In genomic region chr10:11044455-11045106, GRCm38 (mm10) we compare ENCODE assay signal across 13 mouse cellular contexts. TPM values are rescaled to one million over a fixed set of nuclear protein-coding genes. Genes with fewer than 3 reads are reported as not detected.
DNase-seq lines count a peak whose midpoint lies in the region; ATAC-seq lines count a peak whose summit lies in the region.
"Had no signal": no experiment of that assay in that cellular context is flagged by ENCODE, and none has a peak within 500 bp of the region (broad histone marks: within the 10 kb centered on the region; RNA-seq: fewer than 3 reads in every experiment).

No protein-coding gene starts in this region.

- no peak overlapping the region for H3K4me3 ChIP-seq in forebrain, embryonic 13.5 days
- H3K4me3 ChIP-seq in forebrain, embryonic 10.5 days: no peak overlapping the region
- H3K4me3 ChIP-seq in midbrain, embryonic 12.5 days: no peak overlapping the region
- H3K4me3 ChIP-seq in midbrain, embryonic 10.5 days: no peak overlapping the region
- H3K4me3 ChIP-seq in forebrain, embryonic 14.5 days (ENCODE audit: low read depth, low read length): no peak overlapping the region
- H3K4me3 ChIP-seq: embryonic facial prominence, embryonic 13.5 days; hindbrain, embryonic 13.5 days had no signal

- no peaks in the 10 kb centered on the region for H3K27me3 ChIP-seq in forebrain, embryonic 13.5 days
- H3K27me3 ChIP-seq in forebrain, embryonic 10.5 days (ENCODE audit: poor library complexity, severe bottlenecking): no peaks in the 10 kb centered on the region
- H3K27me3 ChIP-seq in midbrain, embryonic 12.5 days: no peaks in the 10 kb centered on the region
- no peaks in the 10 kb centered on the region for H3K27me3 ChIP-seq in midbrain, embryonic 10.5 days (ENCODE audit: low read depth, poor library complexity, severe bottlenecking)
- H3K27me3 ChIP-seq in forebrain, embryonic 14.5 days (replicated peaks; ENCODE audit: control insufficient read depth, insufficient read depth, low read length): no peaks in the 10 kb centered on the region
- H3K27me3 ChIP-seq: embryonic facial prominence, embryonic 13.5 days; hindbrain, embryonic 13.5 days had no signal

- ATAC-seq in forebrain, embryonic 13.5 days: peak; percentile 93
- ATAC-seq in midbrain, embryonic 12.5 days (ENCODE audit: low FRiP score, low read depth): peak; percentile 49; the same call in 1 of the 2 replicates
- ATAC-seq in forebrain, embryonic 14.5 days: peak; percentile 85
- ATAC-seq: intestine, embryonic 16.5 days had no signal

- H3K4me2 ChIP-seq in forebrain, embryonic 13.5 days: no peak overlapping the region
- no peak overlapping the region for H3K4me2 ChIP-seq in midbrain, embryonic 12.5 days (replicated peaks)
- H3K4me2 ChIP-seq in forebrain, embryonic 14.5 days (ENCODE audit: low read length): no peak overlapping the region
- H3K4me2 ChIP-seq: embryonic facial prominence, embryonic 13.5 days; hindbrain, embryonic 13.5 days had no signal

- H3K9ac ChIP-seq in forebrain, embryonic 13.5 days: no peak overlapping the region
- no peak overlapping the region for H3K9ac ChIP-seq in midbrain, embryonic 12.5 days (replicated peaks)
- no peak overlapping the region for H3K9ac ChIP-seq in forebrain, embryonic 14.5 days (ENCODE audit: low read length)
- H3K9ac ChIP-seq: embryonic facial prominence, embryonic 13.5 days; hindbrain, embryonic 13.5 days had no signal

- no peak for DNase-seq in forebrain, embryonic 10.5 days (ENCODE audit: extremely low spot score, low spot score)
- no peak for DNase-seq in midbrain, embryonic 10.5 days (ENCODE audit: low spot score)
- peak; percentile 30 for DNase-seq in forebrain, embryonic 14.5 days (ENCODE audit: low spot score)
- no peak for DNase-seq in cerebellum, postnatal 36 days
- no peak for DNase-seq in retina, postnatal 1 day
- DNase-seq: gastrocnemius, postnatal 14 days had no signal

- no peaks in the 10 kb centered on the region for H3K4me1 ChIP-seq in forebrain, embryonic 13.5 days
- H3K4me1 ChIP-seq in forebrain, embryonic 10.5 days: no peaks in the 10 kb centered on the region
- H3K4me1 ChIP-seq in midbrain, embryonic 12.5 days: no peaks in the 10 kb centered on the region
- no peaks in the 10 kb centered on the region for H3K4me1 ChIP-seq in midbrain, embryonic 10.5 days
- no peaks in the 10 kb centered on the region for H3K4me1 ChIP-seq in forebrain, embryonic 14.5 days (ENCODE audit: control insufficient read depth, insufficient read depth, low read length)
- H3K4me1 ChIP-seq: embryonic facial prominence, embryonic 13.5 days; hindbrain, embryonic 13.5 days had no signal

- no peaks in the 10 kb centered on the region for H3K36me3 ChIP-seq in forebrain, embryonic 13.5 days (ENCODE audit: poor library complexity, severe bottlenecking)
- no peaks in the 10 kb centered on the region for H3K36me3 ChIP-seq in forebrain, embryonic 10.5 days (replicated peaks)
- H3K36me3 ChIP-seq in midbrain, embryonic 12.5 days: no peaks in the 10 kb centered on the region
- no peaks in the 10 kb centered on the region for H3K36me3 ChIP-seq in midbrain, embryonic 10.5 days
- H3K36me3 ChIP-seq in forebrain, embryonic 14.5 days (ENCODE audit: control insufficient read depth, insufficient read depth, low read length): no peaks in the 10 kb centered on the region
- H3K36me3 ChIP-seq: embryonic facial prominence, embryonic 13.5 days; hindbrain, embryonic 13.5 days had no signal

- H3K27ac ChIP-seq in forebrain, embryonic 13.5 days: no peak overlapping the region
- H3K27ac ChIP-seq in forebrain, embryonic 10.5 days: no peak overlapping the region
- no peak overlapping the region for H3K27ac ChIP-seq in midbrain, embryonic 12.5 days (replicated peaks)
- H3K27ac ChIP-seq in midbrain, embryonic 10.5 days (replicated peaks): no peak overlapping the region
- no peak overlapping the region for H3K27ac ChIP-seq in forebrain, embryonic 14.5 days (ENCODE audit: low read depth, low read length)
- H3K27ac ChIP-seq: embryonic facial prominence, embryonic 13.5 days; hindbrain, embryonic 13.5 days had no signal

- H3K9me3 ChIP-seq in forebrain, embryonic 13.5 days (replicated peaks): no peaks in the 10 kb centered on the region
- no peaks in the 10 kb centered on the region for H3K9me3 ChIP-seq in forebrain, embryonic 10.5 days
- no peaks in the 10 kb centered on the region for H3K9me3 ChIP-seq in midbrain, embryonic 12.5 days
- no peaks in the 10 kb centered on the region for H3K9me3 ChIP-seq in midbrain, embryonic 10.5 days (replicated peaks)
- H3K9me3 ChIP-seq in forebrain, embryonic 14.5 days (replicated peaks; ENCODE audit: control insufficient read depth, low read length): no peaks in the 10 kb centered on the region
- H3K9me3 ChIP-seq: embryonic facial prominence, embryonic 13.5 days; hindbrain, embryonic 13.5 days had no signal

- 60% methylated on average over 1 of the region's 1 CpGs for WGBS in forebrain, embryonic 13.5 days
- 90% methylated on average over 1 of the region's 1 CpGs for WGBS in forebrain, embryonic 10.5 days
- 85% methylated on average over 1 of the region's 1 CpGs for WGBS in midbrain, embryonic 12.5 days
- 91% methylated on average over 1 of the region's 1 CpGs for WGBS in midbrain, embryonic 10.5 days
- WGBS in forebrain, embryonic 14.5 days: 90% methylated on average over 1 of the region's 1 CpGs

RNA-seq across cellular contexts. Expression of gene Grm1, which starts 37.6 kb away (rescaled TPM):
- polyA plus RNA-seq in forebrain, embryonic 13.5 days (2015; fragmentation: Nextera tagmentation; extraction: Ambion mirVana): 2.6 and 3.9 TPM in 2 replicates
- 0.10 TPM in 1 of 2 replicates, not detected in the other for polyA plus RNA-seq in forebrain, embryonic 10.5 days (2016; fragmentation: Nextera tagmentation; extraction: Ambion mirVana)
- polyA plus RNA-seq in midbrain, embryonic 12.5 days (2016; fragmentation: Nextera tagmentation; extraction: Ambion mirVana): 0.61 and 1.0 TPM in 2 replicates
- 0.01 and 0.09 TPM in 2 replicates for polyA plus RNA-seq in midbrain, embryonic 10.5 days (2016; fragmentation: Nextera tagmentation; extraction: Ambion mirVana)
- polyA plus RNA-seq in forebrain, embryonic 14.5 days (2014; fragmentation: Nextera tagmentation; extraction: Ambion mirVana): 2.0 and 3.3 TPM in 2 replicates
- polyA plus RNA-seq: C2C12; heart, embryonic 14.5 days had no signal
